Mouse (Mus musculus): Measurements from ENCODE around the gene Pogz.

DNA sequence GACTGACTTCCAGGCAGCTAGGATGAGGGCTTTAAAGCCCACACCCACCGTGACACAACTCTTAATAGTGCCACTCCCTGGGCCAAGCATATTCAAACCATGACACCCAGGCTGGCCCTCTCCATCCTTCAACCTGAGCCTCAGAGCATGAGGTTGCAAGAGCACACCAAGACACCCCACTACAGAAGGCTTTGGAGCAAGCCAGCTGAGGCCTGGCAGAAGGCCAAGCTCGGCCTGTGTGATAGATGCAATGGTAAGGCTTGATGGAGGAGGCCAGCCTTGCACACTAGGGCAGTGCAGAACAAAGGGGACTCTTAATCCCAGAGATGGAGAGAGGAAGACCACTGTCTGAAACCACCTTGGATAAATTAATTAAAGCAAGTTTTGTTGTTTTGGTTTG lies 47.9 kb upstream of the Pogz start:
- TF ChIP-seq POLR2A (IDR thresholded peaks at IDR 0.05; ENCODE audit: extremely low read depth, insufficient read depth, low read length) (no peak), CTCF (IDR thresholded peaks at IDR 0.05; ENCODE audit: extremely low read depth, insufficient read depth, low read length) (no peak)

All from cortical plate, adult 2 months (tissue).